Mouse (Mus musculus): ENCODE data around the gene Eml4.

The Eml4 gene

GRCm38 (mm10) chr17:83340895-83341524, 9.7 kb upstream of the Eml4 start:
- DNase-seq (ENCODE audit: extremely low spot score, low read depth, low spot score), result no peak

- DNase-seq (ENCODE audit: extremely low spot score, low read depth, low spot score), result no peak
Observed at GRCm38 (mm10) chr17:83344226-83344625, 6.5 kb upstream of the Eml4 start.

- DNase-seq (ENCODE audit: extremely low spot score, low read depth, low spot score), result no peak
Observed at GRCm38 (mm10) chr17:83348056-83348822, 2.5 kb upstream of the Eml4 start.

- no peak for DNase-seq (ENCODE audit: extremely low spot score, low read depth, low spot score)
Observed at GRCm38 (mm10) chr17:83351119-83351531, 394 bp downstream of the Eml4 start.

GRCm38 (mm10) chr17:83351601-83352413, 1.1 kb downstream of the Eml4 start:
- peak; percentile 26 for DNase-seq (ENCODE audit: extremely low spot score, low read depth, low spot score)

- peak; percentile 71 for DNase-seq (ENCODE audit: extremely low spot score, low read depth, low spot score)
Observed at GRCm38 (mm10) chr17:83352456-83352855, 1.7 kb downstream of the Eml4 start.

- DNase-seq (ENCODE audit: extremely low spot score, low read depth, low spot score), result peak; percentile 60
Observed at GRCm38 (mm10) chr17:83353011-83353410, 2.3 kb downstream of the Eml4 start.

GRCm38 (mm10) chr17:83353460-83353859, 2.7 kb downstream of the Eml4 start:
- no peak for DNase-seq (ENCODE audit: extremely low spot score, low read depth, low spot score)

- DNase-seq (ENCODE audit: extremely low spot score, low read depth, low spot score), result no peak
Observed at GRCm38 (mm10) chr17:83355481-83355880, 4.8 kb downstream of the Eml4 start.

GRCm38 (mm10) chr17:83359934-83360333, 9.2 kb downstream of the Eml4 start:
- DNase-seq (ENCODE audit: extremely low spot score, low read depth, low spot score), result no peak

- no peak for DNase-seq (ENCODE audit: extremely low spot score, low read depth, low spot score)
Observed at GRCm38 (mm10) chr17:83360796-83361566, 10.2 kb downstream of the Eml4 start.

GRCm38 (mm10) chr17:83363081-83363480, 12.3 kb downstream of the Eml4 start:
- no peak for DNase-seq (ENCODE audit: extremely low spot score, low read depth, low spot score)

GRCm38 (mm10) chr17:83364296-83364695, 13.6 kb downstream of the Eml4 start:
- DNase-seq (ENCODE audit: extremely low spot score, low read depth, low spot score), result no peak

GRCm38 (mm10) chr17:83365130-83365529, 14.4 kb downstream of the Eml4 start:
- no peak for DNase-seq (ENCODE audit: extremely low spot score, low read depth, low spot score)

- no peak for DNase-seq (ENCODE audit: extremely low spot score, low read depth, low spot score)
Observed at GRCm38 (mm10) chr17:83365614-83366355, 15.1 kb downstream of the Eml4 start.

- DNase-seq (ENCODE audit: extremely low spot score, low read depth, low spot score), result no peak
Observed at GRCm38 (mm10) chr17:83367387-83367786, 16.7 kb downstream of the Eml4 start.

- DNase-seq (ENCODE audit: extremely low spot score, low read depth, low spot score), result no peak
Observed at GRCm38 (mm10) chr17:83374123-83374522, 23.4 kb downstream of the Eml4 start.

- no peak for DNase-seq (ENCODE audit: extremely low spot score, low read depth, low spot score)
Observed at GRCm38 (mm10) chr17:83375848-83376247, 25.1 kb downstream of the Eml4 start.

GRCm38 (mm10) chr17:83376801-83377200, 26.1 kb downstream of the Eml4 start:
- DNase-seq (ENCODE audit: extremely low spot score, low read depth, low spot score), result no peak

GRCm38 (mm10) chr17:83377755-83378443, 27.2 kb downstream of the Eml4 start:
- no peak for DNase-seq (ENCODE audit: extremely low spot score, low read depth, low spot score)

All from hindlimb bud, embryonic 11.5 days (tissue).